Mouse (Mus musculus): ENCODE results near the gene Tubb3. TPM values are rescaled to one million over a fixed set of nuclear protein-coding genes. Genes with fewer than 3 reads are reported as not detected.
"Not testable (repeated sequence)": the region's sequence is repeated elsewhere in the genome, so short reads cannot be mapped to it uniquely, and the experiment has no call there.

The Tubb3 gene
- total and polyA plus RNA-seq, 3 experiments = 1.8 to 3.1 (median 2.2) TPM

- Histone ChIP-seq H3K36me3 (replicated peaks in 1 of 2; ENCODE audit: control insufficient read depth in 1 of 2, insufficient read depth in 1 of 2, low read length in 1 of 2) (peaks cover 40 to 47% of the 10 kb centered on the region in 2 experiments), H3K9me3 (replicated peaks; ENCODE audit: low read length) (peaks cover 61% of the 10 kb centered on the region), H3K79me2 (replicated peaks; ENCODE audit: control insufficient read depth, extremely low read depth, insufficient read depth, poor library complexity, severe bottlenecking) (peaks cover 28% of the 10 kb centered on the region)
- DNase-seq (ENCODE audit: extremely low read depth); H3K9ac ChIP-seq (ENCODE audit: insufficient read depth, low read depth); dilution Hi-C loops (cut with MboI; ENCODE audit: extremely low pct_ligation_motif_present, extremely low pct_unique_long_range_greater_than_20kb, low sequenced_read_pairs); H3K4me2 ChIP-seq (ENCODE audit: insufficient read depth, low read depth, poor library complexity, severe bottlenecking); in situ Hi-C loops (cut with MboI; ENCODE audit: low pct_ligation_motif_present, low pct_unique_long_range_greater_than_20kb, low sequenced_read_pairs); H3K27ac ChIP-seq (ENCODE audit: insufficient read depth, low read depth); H3K27me3 ChIP-seq (replicated peaks); H3K4me1 ChIP-seq (ENCODE audit: control insufficient read depth in 1 of 2, insufficient read depth in 2 of 2); H3K4me3 ChIP-seq (replicated peaks in 1 of 3; ENCODE audit: low read depth in 2 of 3, low read length in 2 of 3, poor library complexity in 1 of 3): not testable (repeated sequence)
Measured at GRCm38 (mm10) chr8:123430936-123431335, 19.7 kb downstream of the Tubb3 start.

- in situ Hi-C loops (cut with MboI; ENCODE audit: low pct_ligation_motif_present, low pct_unique_long_range_greater_than_20kb, low sequenced_read_pairs) = no loop called here
- H3K36me3 ChIP-seq (replicated peaks in 1 of 2; ENCODE audit: control insufficient read depth in 1 of 2, insufficient read depth in 1 of 2, low read length in 1 of 2) = peaks cover 34 to 39% of the 10 kb centered on the region in 2 experiments
Measured at GRCm38 (mm10) chr8:123431616-123432365, 20.6 kb downstream of the Tubb3 start.

GRCm38 (mm10) chr8:123432381-123432780 lies 21.2 kb downstream of the Tubb3 start:
- H3K9ac ChIP-seq (ENCODE audit: insufficient read depth, low read depth) = no peak overlapping the region
- H3K4me3 ChIP-seq (replicated peaks in 1 of 3; ENCODE audit: low read depth in 2 of 3, low read length in 2 of 3, poor library complexity in 1 of 3) = no peak overlapping the region
- no peaks in the 10 kb centered on the region for H3K27me3 ChIP-seq (replicated peaks)
- in situ Hi-C loops (cut with MboI; ENCODE audit: low pct_ligation_motif_present, low pct_unique_long_range_greater_than_20kb, low sequenced_read_pairs) = no loop called here
- H3K27ac ChIP-seq (ENCODE audit: insufficient read depth, low read depth) = no peak overlapping the region
- H3K36me3 ChIP-seq (replicated peaks in 1 of 2; ENCODE audit: control insufficient read depth in 1 of 2, insufficient read depth in 1 of 2, low read length in 1 of 2) = peaks cover 28 to 33% of the 10 kb centered on the region in 2 experiments
- no peak for TF ChIP-seq MYC (IDR thresholded peaks at IDR 0.05; ENCODE audit: low read depth, low read length)
- TF ChIP-seq E2F4 (IDR thresholded peaks at IDR 0.05; ENCODE audit: insufficient replicate concordance, low read depth, low read length) = no peak
- TF ChIP-seq MAFK (IDR thresholded peaks at IDR 0.05; ENCODE audit: insufficient replicate concordance, low read length) = no peak
- TF ChIP-seq ZC3H11A (IDR thresholded peaks at IDR 0.05; ENCODE audit: low read depth, low read length) = no peak
- no peak for TF ChIP-seq USF2 (conservative IDR thresholded peaks at IDR 0.05; ENCODE audit: low read depth, low read length)
- TF ChIP-seq MEF2A (IDR thresholded peaks at IDR 0.05; ENCODE audit: borderline replicate concordance, low read depth, low read length) = no peak
- no peak for DNase-seq (ENCODE audit: extremely low read depth)
- no peaks in the 10 kb centered on the region for H3K4me1 ChIP-seq (ENCODE audit: control insufficient read depth in 1 of 2, insufficient read depth in 2 of 2)
- dilution Hi-C loops (cut with MboI; ENCODE audit: extremely low pct_ligation_motif_present, extremely low pct_unique_long_range_greater_than_20kb, low sequenced_read_pairs) = no loop called here
- peaks cover 21% of the 10 kb centered on the region; the same call in 1 of the 2 replicates for H3K79me2 ChIP-seq (replicated peaks; ENCODE audit: control insufficient read depth, extremely low read depth, insufficient read depth, poor library complexity, severe bottlenecking)
- no peak overlapping the region for H3K4me2 ChIP-seq (ENCODE audit: insufficient read depth, low read depth, poor library complexity, severe bottlenecking)
- H3K9me3 ChIP-seq (replicated peaks; ENCODE audit: low read length) = peaks cover 51% of the 10 kb centered on the region

More at GRCm38 (mm10) chr8:123431616-123432365, 20.6 kb downstream of the Tubb3 start:
- Histone ChIP-seq H3K9ac (ENCODE audit: insufficient read depth, low read depth) (no peak overlapping the region), H3K4me1 (ENCODE audit: control insufficient read depth in 1 of 2, insufficient read depth in 2 of 2) (no peaks in the 10 kb centered on the region), H3K9me3 (replicated peaks; ENCODE audit: low read length) (peaks cover 57% of the 10 kb centered on the region), H3K27ac (ENCODE audit: insufficient read depth, low read depth) (no peak overlapping the region), H3K4me3 (replicated peaks in 1 of 3; ENCODE audit: low read depth in 2 of 3, low read length in 2 of 3, poor library complexity in 1 of 3) (no peak overlapping the region), H3K79me2 (replicated peaks; ENCODE audit: control insufficient read depth, extremely low read depth, insufficient read depth, poor library complexity, severe bottlenecking) (peaks cover 21% of the 10 kb centered on the region; the same call in 1 of the 2 replicates), H3K4me2 (ENCODE audit: insufficient read depth, low read depth, poor library complexity, severe bottlenecking) (no peak overlapping the region), H3K27me3 (replicated peaks) (no peaks in the 10 kb centered on the region)
- TF ChIP-seq TCF12 (IDR thresholded peaks at IDR 0.05; ENCODE audit: low read depth, low read length) (no peak), CTCF (conservative IDR thresholded peaks at IDR 0.05 in 1 of 2, IDR thresholded peaks at IDR 0.05 in 1 of 2; ENCODE audit: low read depth in 2 of 2, low read length in 2 of 2) (no peak), GABPA (IDR thresholded peaks at IDR 0.05; ENCODE audit: insufficient replicate concordance, low read depth, low read length) (no peak), NELFE (IDR thresholded peaks at IDR 0.05; ENCODE audit: low read depth, low read length) (no peak), RCOR1 (conservative IDR thresholded peaks at IDR 0.05; ENCODE audit: low read depth, low read length) (no peak), BHLHE40 (IDR thresholded peaks at IDR 0.05; ENCODE audit: low read depth, low read length) (no peak), MAX (IDR thresholded peaks at IDR 0.05; ENCODE audit: low read length) (no peak), ETS1 (conservative IDR thresholded peaks at IDR 0.05; ENCODE audit: low read depth, low read length) (no peak), CHD2 (IDR thresholded peaks at IDR 0.05; ENCODE audit: low read length) (no peak), JUND (conservative IDR thresholded peaks at IDR 0.05; ENCODE audit: low read depth, low read length) (no peak), E2F4 (IDR thresholded peaks at IDR 0.05; ENCODE audit: insufficient replicate concordance, low read depth, low read length) (no peak), ZC3H11A (IDR thresholded peaks at IDR 0.05; ENCODE audit: low read depth, low read length) (no peak), RAD21 (IDR thresholded peaks at IDR 0.05; ENCODE audit: low read depth, low read length) (no peak), PAX5 (IDR thresholded peaks at IDR 0.05; ENCODE audit: low read length) (no peak), MXI1 (IDR thresholded peaks at IDR 0.05; ENCODE audit: low read depth, low read length) (no peak), TBP (conservative IDR thresholded peaks at IDR 0.05; ENCODE audit: low read depth, low read length) (no peak), POLR2A (IDR thresholded peaks at IDR 0.05; ENCODE audit: low read depth, low read length) (no peak), ELF1 (IDR thresholded peaks at IDR 0.05; ENCODE audit: low read depth, low read length) (no peak)
- DNase-seq (ENCODE audit: extremely low read depth) = no peak
- dilution Hi-C loops (cut with MboI; ENCODE audit: extremely low pct_ligation_motif_present, extremely low pct_unique_long_range_greater_than_20kb, low sequenced_read_pairs) = no loop called here
